Mouse (Mus musculus): ENCODE measurements around the gene Ppp2r1a.

- TF ChIP-seq CTCF (IDR thresholded peaks at IDR 0.05; ENCODE audit: low read depth) (no peak), EP300 (optimal IDR thresholded peaks at IDR 0.05) (no peak)
Observed at GRCm38 (mm10) chr17:20966681-20967080, 21.6 kb downstream of the Ppp2r1a start.

All from stomach, postnatal 0 days (tissue).